Mouse (Mus musculus): ENCODE results near the gene Cacna1d.

Cacna1d gene

GRCm38 (mm10) chr14:30457897-30458296 is 33.4 kb downstream of the Cacna1d start:
- peak; percentile 40 for DNase-seq

- no peak for DNase-seq
Observed at GRCm38 (mm10) chr14:30457436-30457835, 33.8 kb downstream of the Cacna1d start.

- DNase-seq: no peak
Observed at GRCm38 (mm10) chr14:30455801-30456595, 35.3 kb downstream of the Cacna1d start.

DNA sequence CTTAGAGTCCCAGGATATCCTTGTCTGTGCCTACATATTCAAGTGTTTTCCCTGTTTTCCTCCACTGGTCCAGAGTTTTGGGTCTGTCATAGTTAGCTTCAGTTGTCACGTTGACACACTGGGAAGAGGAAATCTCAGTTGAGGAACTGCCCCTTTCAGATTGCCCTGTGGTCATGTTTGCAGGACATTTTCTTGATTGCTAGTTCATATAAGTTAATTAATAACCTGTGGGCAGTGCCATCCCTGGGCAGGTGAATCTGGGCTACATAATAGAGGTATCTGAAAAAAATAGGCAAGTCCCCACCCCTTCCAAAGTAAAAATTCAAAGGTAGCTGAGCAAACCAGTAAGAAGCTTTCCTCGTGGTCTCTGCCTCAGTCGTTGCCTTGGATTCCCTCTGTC is 51.3 kb downstream of the Cacna1d start:
- DNase-seq: no peak

- DNase-seq: no peak
Observed at GRCm38 (mm10) chr14:30435316-30435715, 55.9 kb downstream of the Cacna1d start.

GRCm38 (mm10) chr14:30430446-30430845 is 60.8 kb downstream of the Cacna1d start:
- DNase-seq: no peak

DNA sequence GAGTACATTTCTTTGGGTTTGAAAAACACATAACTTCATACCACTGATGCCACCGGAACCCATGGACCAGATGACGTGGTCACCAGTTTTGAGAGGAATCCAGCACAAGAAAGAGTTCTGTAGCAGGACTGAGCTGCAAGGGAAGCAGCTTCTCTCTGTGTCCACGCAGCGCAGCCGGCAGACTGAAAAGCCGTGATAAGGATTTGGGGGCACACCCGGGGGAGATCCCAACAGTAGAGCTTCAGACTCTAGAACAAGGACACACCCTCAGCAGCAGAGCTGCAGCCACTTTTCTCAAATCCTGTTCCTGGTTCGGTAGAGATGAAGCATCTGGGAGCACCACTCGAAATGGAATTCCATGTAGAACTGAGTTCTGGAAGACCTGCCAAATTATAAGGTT is 61.2 kb downstream of the Cacna1d start:
- no peak for DNase-seq

- DNase-seq: peak; percentile 20
Observed at GRCm38 (mm10) chr14:30429606-30430005, 61.6 kb downstream of the Cacna1d start.

GRCm38 (mm10) chr14:30428757-30429156 is 62.5 kb downstream of the Cacna1d start:
- peak; percentile 21 for DNase-seq

GRCm38 (mm10) chr14:30425876-30426275 is 65.4 kb downstream of the Cacna1d start:
- DNase-seq: no peak

- no peak for DNase-seq
Observed at GRCm38 (mm10) chr14:30425175-30425574, 66.1 kb downstream of the Cacna1d start.

DNA sequence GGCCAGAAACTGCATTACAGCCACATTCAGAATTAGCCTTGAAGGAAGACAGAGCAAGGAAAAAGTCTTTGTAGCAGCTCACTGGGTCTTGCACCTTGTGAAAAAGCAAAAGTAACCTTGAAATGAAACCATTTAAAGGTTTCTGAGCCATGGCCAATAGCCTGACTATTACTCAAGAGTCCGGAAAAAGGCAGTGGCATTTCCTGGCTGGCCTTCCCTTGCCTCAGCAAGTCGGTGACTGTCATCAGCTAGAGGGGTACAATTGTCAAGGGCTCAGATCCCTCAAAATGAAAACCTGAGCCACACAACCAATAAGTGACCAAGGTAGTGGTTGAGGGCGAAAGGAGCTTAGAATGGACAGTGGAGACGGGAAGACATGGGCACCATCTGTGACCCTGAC is 66.6 kb downstream of the Cacna1d start:
- no peak for DNase-seq

DNA sequence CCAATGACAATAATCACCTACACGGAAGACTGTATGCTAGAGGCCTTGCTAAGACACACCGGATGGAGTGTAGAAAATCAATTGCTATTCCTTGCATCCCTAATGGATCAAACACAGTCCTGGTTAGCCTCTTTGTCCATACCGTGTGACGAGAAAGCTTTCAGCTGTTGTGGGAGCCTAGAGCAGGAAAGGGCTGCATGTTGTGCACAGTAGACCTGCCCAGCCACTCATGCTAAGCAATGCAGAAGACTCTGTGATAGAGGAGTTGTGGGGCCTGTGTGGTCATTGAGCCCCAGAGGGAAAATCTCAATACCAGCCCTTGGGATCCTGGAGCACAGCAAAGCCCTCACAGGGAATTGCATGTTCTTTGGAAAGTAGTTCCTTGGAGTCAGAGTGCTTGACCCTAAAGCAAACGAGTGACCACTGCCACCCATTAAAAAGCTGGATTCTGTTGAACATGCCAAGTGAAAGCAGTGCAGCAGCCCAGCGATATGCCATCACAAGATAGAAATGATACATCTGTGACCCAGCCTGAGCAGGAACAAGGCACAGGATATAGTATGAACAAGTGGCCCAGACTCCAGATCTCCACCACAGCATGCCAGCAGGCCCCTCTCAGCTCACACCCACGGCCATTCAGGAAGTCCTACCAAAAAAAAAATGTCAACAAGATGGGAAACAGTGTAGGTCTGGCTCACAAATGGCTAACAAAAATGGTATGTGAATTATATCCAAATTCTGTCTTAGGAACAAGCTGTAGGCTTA is 68.7 kb downstream of the Cacna1d start:
- no peak for DNase-seq

DNA sequence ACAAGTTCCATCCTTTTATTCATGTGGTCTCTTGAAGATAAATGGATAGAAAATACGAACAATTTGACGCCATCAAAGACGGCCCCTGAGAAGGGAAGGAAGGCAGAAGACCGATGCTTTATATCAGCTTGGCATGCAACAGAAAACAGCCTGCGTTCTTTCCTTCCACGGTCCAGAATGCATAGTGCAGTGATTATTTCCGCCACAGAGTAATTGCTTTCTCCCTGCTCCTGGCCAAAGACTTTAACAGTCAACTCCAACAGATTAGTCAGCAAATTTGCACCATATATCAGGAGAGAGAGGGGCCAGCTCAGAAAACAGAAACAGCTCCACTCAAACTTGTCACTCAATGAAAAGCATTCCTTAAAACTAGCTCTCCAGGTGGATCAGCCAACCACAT is 71.8 kb downstream of the Cacna1d start:
- no peak for DNase-seq

GRCm38 (mm10) chr14:30419046-30419445 is 72.2 kb downstream of the Cacna1d start:
- no peak for DNase-seq

- DNase-seq: no peak
Observed at GRCm38 (mm10) chr14:30415830-30416229, 75.4 kb downstream of the Cacna1d start.

GRCm38 (mm10) chr14:30414131-30414530 is 77.1 kb downstream of the Cacna1d start:
- DNase-seq: no peak

GRCm38 (mm10) chr14:30409331-30409730 is 81.9 kb downstream of the Cacna1d start:
- no peak for DNase-seq

DNA sequence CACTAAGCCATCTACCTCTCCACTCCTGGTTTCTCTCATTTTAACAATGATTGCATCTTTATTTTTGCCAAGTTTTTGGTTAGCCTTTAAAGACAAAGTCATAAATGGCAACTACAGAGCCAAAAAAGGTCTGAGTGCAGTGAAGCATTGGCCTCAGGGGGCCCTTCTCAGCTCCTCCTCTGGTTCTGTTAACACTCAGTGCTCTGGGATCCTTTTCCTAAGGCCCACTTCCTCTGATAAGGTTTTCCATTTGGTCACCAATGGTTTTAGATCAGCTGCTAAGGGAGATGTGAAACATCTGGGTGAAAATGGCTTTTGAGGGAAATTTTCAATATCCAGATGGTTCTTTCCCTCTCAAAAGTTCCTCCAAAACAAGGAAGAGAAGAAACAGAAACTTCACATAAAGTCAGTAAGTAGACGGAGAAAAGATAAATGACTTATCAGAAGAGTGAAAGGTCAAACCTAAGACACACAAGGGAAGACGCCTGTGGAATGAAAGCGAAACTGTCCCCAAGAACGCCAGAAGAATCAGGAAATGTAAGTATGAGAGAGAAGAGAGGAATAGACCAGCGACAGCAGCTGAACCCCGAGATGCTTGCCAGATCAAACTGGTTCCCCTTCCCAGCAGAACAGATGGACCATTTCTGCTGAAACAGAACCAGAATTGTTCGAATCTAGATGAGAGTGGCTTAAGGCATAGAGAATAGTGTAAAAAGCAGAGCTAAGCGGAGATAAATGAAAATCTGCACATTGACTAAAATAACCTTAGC is 85.6 kb downstream of the Cacna1d start:
- peak; percentile 65 for DNase-seq

DNA sequence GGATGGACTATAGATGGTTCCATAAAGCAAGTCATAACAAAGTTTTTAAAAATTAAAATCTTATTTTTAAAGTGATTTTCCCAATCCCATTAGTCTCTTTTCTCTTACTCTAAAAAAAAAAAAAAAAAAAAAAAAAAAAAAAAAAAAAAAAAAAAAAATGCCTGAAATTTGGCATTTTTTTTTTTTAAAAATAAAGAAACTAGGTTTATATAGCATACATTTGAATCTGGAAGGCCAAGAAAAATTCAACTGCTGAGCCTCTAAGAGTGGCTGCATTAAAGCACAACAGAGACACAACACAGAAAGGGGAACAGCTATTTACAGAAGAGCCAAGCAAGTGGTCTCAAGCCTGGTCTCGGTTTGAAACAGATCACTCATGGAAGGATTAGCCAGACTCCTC is 112.9 kb downstream of the Cacna1d start:
- no peak for DNase-seq

- peak; percentile 22 for DNase-seq
Observed at GRCm38 (mm10) chr14:30372878-30373277, 118.4 kb downstream of the Cacna1d start.

DNA sequence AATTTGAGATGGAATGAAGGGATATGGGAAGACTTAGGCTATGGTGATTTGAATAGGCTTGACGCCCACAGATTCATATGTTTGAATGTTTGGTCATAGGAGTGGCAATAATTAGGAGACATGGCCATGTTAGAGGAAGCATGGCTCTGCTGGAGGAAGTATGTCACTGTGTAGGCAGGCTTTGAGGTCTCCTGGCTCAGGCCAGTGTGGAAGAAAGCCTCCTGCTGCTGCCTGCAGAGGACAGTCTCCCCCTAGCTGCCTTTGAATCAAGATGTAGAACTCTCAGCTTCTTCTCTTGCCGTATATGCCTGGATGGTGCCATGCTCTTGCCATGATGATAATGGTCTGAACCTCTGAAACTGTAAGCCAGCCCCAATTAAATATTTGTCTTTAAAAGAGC is 120.2 kb downstream of the Cacna1d start:
- no peak for DNase-seq

DNA sequence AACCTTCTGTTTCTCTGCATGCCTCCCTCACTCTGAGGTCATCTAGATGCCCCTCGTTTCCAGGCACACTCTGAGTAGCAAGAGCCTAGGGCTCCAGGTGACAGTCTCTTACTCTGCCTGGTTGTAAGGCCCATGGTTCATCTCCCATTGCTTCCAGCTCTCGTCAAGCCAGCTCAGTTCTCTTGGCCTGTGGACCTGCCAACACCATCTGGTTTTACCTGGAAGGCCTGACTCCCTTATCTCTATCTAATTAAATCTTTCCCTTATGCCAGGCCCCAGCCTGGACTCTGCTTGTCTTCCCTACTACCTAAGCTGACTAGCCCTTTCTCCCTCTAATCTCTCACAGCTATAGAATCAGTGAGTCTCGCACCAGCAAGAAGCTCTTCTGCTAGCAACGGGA is 124.2 kb downstream of the Cacna1d start:
- DNase-seq: no peak

Data from kidney, postnatal 10 days (tissue).